Mouse (Mus musculus): ENCODE results near the gene Ptpro. TPM values are rescaled to one million over a fixed set of nuclear protein-coding genes. Genes with fewer than 3 reads are reported as not detected.

Ptpro gene
- polyA plus RNA-seq, 1 experiment from 2014 or later = 0.87 TPM

GRCm38 (mm10) chr6:137362216-137362615 is 110.1 kb downstream of the Ptpro start:
- 33% methylated on average over 8 of the region's 8 CpGs for WGBS
- Histone ChIP-seq H3K9me3 (ENCODE audit: control insufficient read depth) (no peaks in the 10 kb centered on the region), H3K4me2 (replicated peaks; ENCODE audit: low read depth) (no peak overlapping the region), H3K27ac (ENCODE audit: low read depth, low read length) (no peak overlapping the region), H3K9ac (ENCODE audit: low read depth, low read length) (no peak overlapping the region), H3K4me1 (replicated peaks; ENCODE audit: control insufficient read depth, insufficient read depth, low read length) (no peaks in the 10 kb centered on the region), H3K36me3 (ENCODE audit: control insufficient read depth, insufficient read depth) (no peaks in the 10 kb centered on the region), H3K27me3 (replicated peaks; ENCODE audit: control insufficient read depth, insufficient read depth, low read length) (no peaks in the 10 kb centered on the region), H3K4me3 (ENCODE audit: low read depth, low read length) (no peak overlapping the region)
- TF ChIP-seq CTCF (IDR thresholded peaks at IDR 0.05; ENCODE audit: low read depth) = no peak
- ATAC-seq = no peak

GRCm38 (mm10) chr6:137364681-137365080 is 112.6 kb downstream of the Ptpro start:
- Histone ChIP-seq H3K4me2 (replicated peaks; ENCODE audit: low read depth) (no peak overlapping the region), H3K4me3 (ENCODE audit: low read depth, low read length) (no peak overlapping the region), H3K27ac (ENCODE audit: low read depth, low read length) (no peak overlapping the region), H3K9me3 (ENCODE audit: control insufficient read depth) (no peaks in the 10 kb centered on the region), H3K27me3 (replicated peaks; ENCODE audit: control insufficient read depth, insufficient read depth, low read length) (no peaks in the 10 kb centered on the region), H3K4me1 (replicated peaks; ENCODE audit: control insufficient read depth, insufficient read depth, low read length) (no peaks in the 10 kb centered on the region), H3K36me3 (ENCODE audit: control insufficient read depth, insufficient read depth) (no peaks in the 10 kb centered on the region), H3K9ac (ENCODE audit: low read depth, low read length) (no peak overlapping the region)
- no peak for ATAC-seq
- WGBS = 83% methylated on average over 5 of the region's 5 CpGs
- TF ChIP-seq CTCF (IDR thresholded peaks at IDR 0.05; ENCODE audit: low read depth) = no peak

GRCm38 (mm10) chr6:137365637-137366036 is 113.5 kb downstream of the Ptpro start:
- 82% methylated on average over 2 of the region's 2 CpGs for WGBS
- ATAC-seq = no peak

GRCm38 (mm10) chr6:137370745-137371144 is 118.6 kb downstream of the Ptpro start:
- Histone ChIP-seq H3K9me3 (ENCODE audit: control insufficient read depth) (no peaks in the 10 kb centered on the region), H3K4me3 (ENCODE audit: low read depth, low read length) (no peak overlapping the region), H3K4me1 (replicated peaks; ENCODE audit: control insufficient read depth, insufficient read depth, low read length) (no peaks in the 10 kb centered on the region), H3K27me3 (replicated peaks; ENCODE audit: control insufficient read depth, insufficient read depth, low read length) (no peaks in the 10 kb centered on the region), H3K9ac (ENCODE audit: low read depth, low read length) (no peak overlapping the region), H3K4me2 (replicated peaks; ENCODE audit: low read depth) (peak overlapping the region; percentile 18; the same call in 1 of the 2 replicates), H3K27ac (ENCODE audit: low read depth, low read length) (no peak overlapping the region), H3K36me3 (ENCODE audit: control insufficient read depth, insufficient read depth) (no peaks in the 10 kb centered on the region)
- ATAC-seq = no peak
- WGBS = 39% methylated on average over 8 of the region's 8 CpGs
- TF ChIP-seq CTCF (IDR thresholded peaks at IDR 0.05; ENCODE audit: low read depth) = no peak

More at GRCm38 (mm10) chr6:137365637-137366036, 113.5 kb downstream of the Ptpro start:
- no peak overlapping the region for H3K4me3 ChIP-seq (ENCODE audit: low read depth, low read length)
- no peaks in the 10 kb centered on the region for H3K9me3 ChIP-seq (ENCODE audit: control insufficient read depth)
- H3K36me3 ChIP-seq (ENCODE audit: control insufficient read depth, insufficient read depth) = no peaks in the 10 kb centered on the region
- H3K27me3 ChIP-seq (replicated peaks; ENCODE audit: control insufficient read depth, insufficient read depth, low read length) = no peaks in the 10 kb centered on the region
- H3K4me2 ChIP-seq (replicated peaks; ENCODE audit: low read depth) = no peak overlapping the region
- H3K9ac ChIP-seq (ENCODE audit: low read depth, low read length) = no peak overlapping the region
- no peaks in the 10 kb centered on the region for H3K4me1 ChIP-seq (replicated peaks; ENCODE audit: control insufficient read depth, insufficient read depth, low read length)
- peak; percentile 32; the same call in 1 of the 2 replicates for TF ChIP-seq CTCF (IDR thresholded peaks at IDR 0.05; ENCODE audit: low read depth)
- no peak overlapping the region for H3K27ac ChIP-seq (ENCODE audit: low read depth, low read length)

GRCm38 (mm10) chr6:137371455-137371854 is 119.3 kb downstream of the Ptpro start:
- no peaks in the 10 kb centered on the region for H3K4me1 ChIP-seq (replicated peaks; ENCODE audit: control insufficient read depth, insufficient read depth, low read length)
- no peak overlapping the region for H3K4me3 ChIP-seq (ENCODE audit: low read depth, low read length)

GRCm38 (mm10) chr6:137373920-137374319 is 121.8 kb downstream of the Ptpro start:
- no peak for ATAC-seq
- no peaks in the 10 kb centered on the region for H3K4me1 ChIP-seq (replicated peaks; ENCODE audit: control insufficient read depth, insufficient read depth, low read length)
- no peaks in the 10 kb centered on the region for H3K27me3 ChIP-seq (replicated peaks; ENCODE audit: control insufficient read depth, insufficient read depth, low read length)
- H3K4me3 ChIP-seq (ENCODE audit: low read depth, low read length) = no peak overlapping the region
- H3K4me2 ChIP-seq (replicated peaks; ENCODE audit: low read depth) = no peak overlapping the region
- no peaks in the 10 kb centered on the region for H3K9me3 ChIP-seq (ENCODE audit: control insufficient read depth)
- H3K36me3 ChIP-seq (ENCODE audit: control insufficient read depth, insufficient read depth) = no peaks in the 10 kb centered on the region
- WGBS = 55% methylated on average over 6 of the region's 6 CpGs
- H3K9ac ChIP-seq (ENCODE audit: low read depth, low read length) = no peak overlapping the region
- no peak overlapping the region for H3K27ac ChIP-seq (ENCODE audit: low read depth, low read length)
- TF ChIP-seq CTCF (IDR thresholded peaks at IDR 0.05; ENCODE audit: low read depth) = 0 out of 2 replicates have a peak, but pooled peaks have one; percentile 10

More at GRCm38 (mm10) chr6:137371455-137371854, 119.3 kb downstream of the Ptpro start:
- Histone ChIP-seq H3K27ac (ENCODE audit: low read depth, low read length) (no peak overlapping the region), H3K9me3 (ENCODE audit: control insufficient read depth) (no peaks in the 10 kb centered on the region), H3K36me3 (ENCODE audit: control insufficient read depth, insufficient read depth) (no peaks in the 10 kb centered on the region), H3K4me2 (replicated peaks; ENCODE audit: low read depth) (no peak overlapping the region), H3K27me3 (replicated peaks; ENCODE audit: control insufficient read depth, insufficient read depth, low read length) (no peaks in the 10 kb centered on the region), H3K9ac (ENCODE audit: low read depth, low read length) (no peak overlapping the region)
- no peak for ATAC-seq
- TF ChIP-seq CTCF (IDR thresholded peaks at IDR 0.05; ENCODE audit: low read depth) = no peak
- 82% methylated on average over 6 of the region's 6 CpGs for WGBS

GRCm38 (mm10) chr6:137382546-137382945 is 130.4 kb downstream of the Ptpro start:
- Histone ChIP-seq H3K4me2 (replicated peaks; ENCODE audit: low read depth) (no peak overlapping the region), H3K4me3 (ENCODE audit: low read depth, low read length) (no peak overlapping the region), H3K9me3 (ENCODE audit: control insufficient read depth) (no peaks in the 10 kb centered on the region), H3K36me3 (ENCODE audit: control insufficient read depth, insufficient read depth) (no peaks in the 10 kb centered on the region), H3K27ac (ENCODE audit: low read depth, low read length) (no peak overlapping the region), H3K4me1 (replicated peaks; ENCODE audit: control insufficient read depth, insufficient read depth, low read length) (no peaks in the 10 kb centered on the region), H3K27me3 (replicated peaks; ENCODE audit: control insufficient read depth, insufficient read depth, low read length) (no peaks in the 10 kb centered on the region), H3K9ac (ENCODE audit: low read depth, low read length) (no peak overlapping the region)
- ATAC-seq = no peak
- TF ChIP-seq CTCF (IDR thresholded peaks at IDR 0.05; ENCODE audit: low read depth) = no peak
- WGBS = 51% methylated on average over 9 of the region's 9 CpGs

Data from intestine, postnatal 0 days (tissue).